Mouse (Mus musculus) kidney, adult 8-10 months (tissue): ENCODE data around the gene Sh3bgrl3.
"Not testable (repeated sequence)": the region's sequence is repeated elsewhere in the genome, so short reads cannot be mapped to it uniquely, and the experiment has no call there.

Experiments
- DNase-seq, 2 experiments: peaks; one replicate each; pipeline ENCODE4 v3.0.0; 2022

Sh3bgrl3 gene

GRCm38 (mm10) chr4:134128221-134128982 is at the start of gene Sh3bgrl3:
Gene Sh3bgrl3, minus strand, starts transcription at chr4:134128789.
- DNase-seq, result peak; percentile 81 to 87

- DNase-seq, result no peak
Measured at GRCm38 (mm10) chr4:134172391-134172790, 43.8 kb upstream of the Sh3bgrl3 start.

- no peak for DNase-seq
Measured at GRCm38 (mm10) chr4:134166906-134167305, 38.3 kb upstream of the Sh3bgrl3 start.

GRCm38 (mm10) chr4:134165548-134166465 is 37.2 kb upstream of the Sh3bgrl3 start:
- no peak for DNase-seq

- no peak for DNase-seq
Measured at GRCm38 (mm10) chr4:134165024-134165423, 36.4 kb upstream of the Sh3bgrl3 start.

- no peak for DNase-seq
Measured at GRCm38 (mm10) chr4:134164591-134164990, 36.0 kb upstream of the Sh3bgrl3 start.

GRCm38 (mm10) chr4:134160071-134160470 is 31.5 kb upstream of the Sh3bgrl3 start:
- DNase-seq, result peak; percentile 39 to 57

- no peak for DNase-seq
Measured at GRCm38 (mm10) chr4:134158774-134159173, 30.2 kb upstream of the Sh3bgrl3 start.

GRCm38 (mm10) chr4:134157558-134157957 is 29.0 kb upstream of the Sh3bgrl3 start:
- DNase-seq, result no peak

- DNase-seq, result no peak
Measured at GRCm38 (mm10) chr4:134156744-134157143, 28.2 kb upstream of the Sh3bgrl3 start.

- DNase-seq, result no peak
Measured at GRCm38 (mm10) chr4:134155961-134156465, 27.4 kb upstream of the Sh3bgrl3 start.

GRCm38 (mm10) chr4:134155531-134155930 is 26.9 kb upstream of the Sh3bgrl3 start:
- DNase-seq, result no peak

- DNase-seq, result peak; percentile 70
Measured at GRCm38 (mm10) chr4:134154354-134154753, 25.8 kb upstream of the Sh3bgrl3 start.

- peak in 1 of 2 experiments; percentile 35 for DNase-seq
Measured at GRCm38 (mm10) chr4:134153656-134154055, 25.1 kb upstream of the Sh3bgrl3 start.

GRCm38 (mm10) chr4:134152112-134152511 is 23.5 kb upstream of the Sh3bgrl3 start:
- peak; percentile 31 to 54 for DNase-seq

- DNase-seq, result no peak
Measured at GRCm38 (mm10) chr4:134149389-134149788, 20.8 kb upstream of the Sh3bgrl3 start.

- not testable (repeated sequence) for DNase-seq
Measured at GRCm38 (mm10) chr4:134144297-134144696, 15.7 kb upstream of the Sh3bgrl3 start.

- no peak for DNase-seq
Measured at GRCm38 (mm10) chr4:134138857-134139256, 10.3 kb upstream of the Sh3bgrl3 start.

GRCm38 (mm10) chr4:134136280-134136926 is 7.8 kb upstream of the Sh3bgrl3 start:
- DNase-seq, result no peak

GRCm38 (mm10) chr4:134132519-134133095 is 4.0 kb upstream of the Sh3bgrl3 start:
- no peak for DNase-seq

GRCm38 (mm10) chr4:134132117-134132516 is 3.5 kb upstream of the Sh3bgrl3 start:
- DNase-seq, result no peak

- no peak for DNase-seq
Measured at GRCm38 (mm10) chr4:134129482-134129881, 893 bp upstream of the Sh3bgrl3 start.

GRCm38 (mm10) chr4:134128983-134129362 is 384 bp upstream of the Sh3bgrl3 start:
- DNase-seq, result no peak
